Mouse (Mus musculus) B cell, adult 2 months (primary cell): ENCODE results near the gene Pik3r1.

Experiments
- DNase-seq, 2 experiments: peaks; one replicate each; pipeline ENCODE4 v3.0.0; 2022

Gene Pik3r1

GRCm38 (mm10) chr13:101668859-101669258, 99.2 kb downstream of the Pik3r1 start:
- DNase-seq = peak; percentile 40 to 51

- DNase-seq = peak; percentile 71 to 77
These were observed 104.0 kb downstream of the Pik3r1 start for GRCm38 (mm10) chr13:101664010-101664409.

- no peak for DNase-seq
These were observed 105.1 kb downstream of the Pik3r1 start for GRCm38 (mm10) chr13:101662900-101663299.

- no peak for DNase-seq
These were observed 106.5 kb downstream of the Pik3r1 start for GRCm38 (mm10) chr13:101661567-101661966.

- no peak for DNase-seq
These were observed 107.8 kb downstream of the Pik3r1 start for GRCm38 (mm10) chr13:101660187-101660586.

GRCm38 (mm10) chr13:101652131-101652530, 115.9 kb downstream of the Pik3r1 start:
- DNase-seq = no peak

GRCm38 (mm10) chr13:101641632-101642031, 126.4 kb downstream of the Pik3r1 start:
- no peak for DNase-seq

GRCm38 (mm10) chr13:101635837-101636236, 132.2 kb downstream of the Pik3r1 start:
- no peak for DNase-seq

GRCm38 (mm10) chr13:101634420-101634819, 133.6 kb downstream of the Pik3r1 start:
- no peak for DNase-seq

GRCm38 (mm10) chr13:101633620-101634019, 134.4 kb downstream of the Pik3r1 start:
- no peak for DNase-seq

- no peak for DNase-seq
These were observed 135.2 kb downstream of the Pik3r1 start for GRCm38 (mm10) chr13:101632771-101633170.

GRCm38 (mm10) chr13:101631561-101631960, 136.5 kb downstream of the Pik3r1 start:
- no peak for DNase-seq
